Mouse (Mus musculus) lung, postnatal 0 days (tissue): Measurements from ENCODE around the gene Mob3c. TPM values are rescaled to one million over a fixed set of nuclear protein-coding genes. Genes with fewer than 3 reads are reported as not detected.
A peak's percentile ranks its signal among the peaks of the same experiment; 100 is the strongest.

ENCODE experiments used
- ATAC-seq: fragments of 200-750 bp; cut with Nextera tagmentation; 2 replicates; pipeline ENCODE4 v1.8.0; 2017; ENCODE audit warnings: moderate library complexity
- DNase-seq: peaks from one replicate; pipeline ENCODE4 v3.0.0-alpha.2; 2016; ENCODE audit warnings: low spot score
- H3K27ac ChIP-seq: fragments of 300-500 bp; sonication (generic); 2 replicates; pipeline ENCODE4 v1.5.1; 2014; ENCODE audit warnings: antibody characterized with exemption, mild to moderate bottlenecking, low read length, mixed read lengths
- H3K27me3 ChIP-seq: fragments of 300-500 bp; sonication (generic); replicated peaks from 2 replicates; pipeline ENCODE4 v1.6.1; 2014; ENCODE audit warnings: low read length, mixed read lengths; ENCODE audit not compliant: insufficient read depth
- H3K36me3 ChIP-seq: fragments of 300-500 bp; sonication (generic); 2 replicates; pipeline ENCODE4 v1.6.1; 2014; ENCODE audit warnings: low read length, mixed read lengths; ENCODE audit not compliant: insufficient read depth
- H3K4me1 ChIP-seq: fragments of 300-500 bp; sonication (generic); 2 replicates; pipeline ENCODE4 v1.6.1; 2014; ENCODE audit warnings: antibody characterized with exemption, low read depth, low read length, mixed read lengths; ENCODE audit not compliant: insufficient read depth
- H3K4me2 ChIP-seq: fragments of 300-500 bp; sonication (generic); replicated peaks from 2 replicates; pipeline ENCODE4 v1.6.1; 2014; ENCODE audit warnings: low read depth, mild to moderate bottlenecking, low read length, moderate library complexity, mixed read lengths
- H3K4me3 ChIP-seq: fragments of 300-500 bp; sonication (generic); 2 replicates; pipeline ENCODE4 v1.5.1; 2014; ENCODE audit warnings: low read depth, low read length
- H3K9ac ChIP-seq: fragments of 300-500 bp; sonication (generic); replicated peaks from 2 replicates; pipeline ENCODE4 v1.6.1; 2014; ENCODE audit warnings: low read depth, mild to moderate bottlenecking
- H3K9me3 ChIP-seq: fragments of 300-500 bp; sonication (generic); 2 replicates; pipeline ENCODE4 v1.6.1; 2016; ENCODE audit warnings: low read length, mixed read lengths
- CTCF ChIP-seq: IDR thresholded peaks from 2 replicates; pipeline ENCODE4 v1.5.1; 2016; ENCODE audit warnings: antibody characterized with exemption, mild to moderate bottlenecking
- EP300 ChIP-seq: IDR thresholded peaks from 2 replicates; pipeline ENCODE4 v1.6.1; 2016; ENCODE audit warnings: antibody characterized with exemption, mild to moderate bottlenecking, control low read depth
- WGBS: fragments of 180-500 bp; shearing (Covaris S2); extraction: QIAGEN DNeasy Blood & Tissue Kit; methylation state at CpG from one replicate; pipeline ENCODE4 v1.1.7; 2014; 5-methylcytosine and 5-hydroxymethylcytosine counted together
- polyA plus RNA-seq: library from polyadenylated mRNA; unstranded; fragments of >200 nt; fragmentation: Nextera tagmentation; extraction: Ambion mirVana; gene quantifications from 2 replicates; pipeline ENCODE4 v1.2.1, GENCODE M21; 2015

Gene Mob3c
- polyA plus RNA-seq, 1 experiment from 2014 or later, result 14.8 TPM

GRCm38 (mm10) chr4:115838696-115839641 lies 11.1 kb downstream of the Mob3c start, which contains the start of gene Mknk1:
TSS of gene Mknk1 (plus strand) at chr4:115839198.
- 1% methylated on average over 51 of the region's 51 CpGs for WGBS
- H3K4me2 ChIP-seq, result peak within 1 kb of the TSS; percentile 83
- ATAC-seq (peak; percentile 98), DNase-seq (peak; percentile 98)
- TF ChIP-seq EP300 (no peak), CTCF (peak; percentile 43)
- peak within 1 kb of the TSS; percentile 75 for H3K9ac ChIP-seq
- H3K27ac ChIP-seq, result peak within 1 kb of the TSS; percentile 81
- 0 out of 2 replicates have a peak, but pooled peaks cover 2% of the 10 kb centered on the region for H3K36me3 ChIP-seq
- no peaks in the 10 kb centered on the region for H3K27me3 ChIP-seq
- H3K4me1 ChIP-seq, result peaks cover 8% of the 10 kb centered on the region; the same call in 1 of the 2 replicates
- H3K9me3 ChIP-seq, result no peaks in the 10 kb centered on the region
- H3K4me3 ChIP-seq, result peak within 1 kb of the TSS; percentile 75

GRCm38 (mm10) chr4:115839956-115840355 lies 12.1 kb downstream of the Mob3c start:
- WGBS, result 33% methylated on average over 4 of the region's 4 CpGs
- Histone ChIP-seq H3K9ac (0 out of 2 replicates have a peak overlapping the region, but pooled peaks have one; percentile 75), H3K36me3 (no peaks in the 10 kb centered on the region), H3K9me3 (no peaks in the 10 kb centered on the region), H3K27ac (no peak overlapping the region), H3K4me1 (peaks cover 8% of the 10 kb centered on the region; the same call in 1 of the 2 replicates), H3K4me3 (peak overlapping the region; percentile 75), H3K4me2 (peak overlapping the region; percentile 83), H3K27me3 (no peaks in the 10 kb centered on the region)
- ATAC-seq, result no peak
- TF ChIP-seq EP300 (no peak), CTCF (no peak)
- peak; percentile 38 for DNase-seq

- no peak for TF ChIP-seq CTCF
- TF ChIP-seq EP300, result no peak
- no peak for ATAC-seq
- H3K4me2 ChIP-seq, result no peak overlapping the region
- H3K27me3 ChIP-seq, result no peaks in the 10 kb centered on the region
- DNase-seq, result no peak
- 87% methylated on average over 4 of the region's 4 CpGs for WGBS
- H3K36me3 ChIP-seq, result no peaks in the 10 kb centered on the region
- no peak overlapping the region for H3K27ac ChIP-seq
- H3K4me3 ChIP-seq, result no peak overlapping the region
- H3K4me1 ChIP-seq, result peaks cover 8% of the 10 kb centered on the region; the same call in 1 of the 2 replicates
- H3K9ac ChIP-seq, result no peak overlapping the region
- H3K9me3 ChIP-seq, result no peaks in the 10 kb centered on the region
Measured at GRCm38 (mm10) chr4:115840842-115841241, 12.9 kb downstream of the Mob3c start.

DNA sequence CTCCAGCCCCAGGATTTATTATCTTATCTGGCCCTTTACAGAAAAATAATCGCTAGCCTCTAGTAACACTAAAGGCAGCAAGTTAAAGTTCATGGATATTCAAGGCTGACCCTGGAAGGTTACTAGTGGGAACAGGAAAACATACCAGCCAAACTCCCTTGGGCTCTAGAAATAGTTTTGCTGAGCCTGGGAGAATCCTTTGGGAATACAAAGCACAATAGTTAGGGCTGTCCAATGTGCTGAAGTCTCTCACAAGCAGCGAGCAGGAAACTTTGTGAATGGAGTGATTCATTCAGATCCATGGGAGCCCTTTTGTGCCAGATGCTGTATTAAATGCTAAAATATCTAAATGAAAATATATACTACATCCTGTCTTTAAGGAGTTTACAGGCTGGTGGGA lies 18.8 kb downstream of the Mob3c start:
- H3K27me3 ChIP-seq, result no peaks in the 10 kb centered on the region
- H3K4me1 ChIP-seq, result no peaks in the 10 kb centered on the region
- ATAC-seq (no peak), DNase-seq (no peak)
- no peak for TF ChIP-seq EP300
- no peak for TF ChIP-seq CTCF
- no peak overlapping the region for H3K4me2 ChIP-seq
- H3K36me3 ChIP-seq, result peaks cover 15% of the 10 kb centered on the region; the same call in 1 of the 2 replicates
- 48% methylated on average over 2 of the region's 2 CpGs for WGBS
- no peak overlapping the region for H3K9ac ChIP-seq
- H3K27ac ChIP-seq, result no peak overlapping the region
- H3K4me3 ChIP-seq, result no peak overlapping the region
- H3K9me3 ChIP-seq, result no peaks in the 10 kb centered on the region

DNA sequence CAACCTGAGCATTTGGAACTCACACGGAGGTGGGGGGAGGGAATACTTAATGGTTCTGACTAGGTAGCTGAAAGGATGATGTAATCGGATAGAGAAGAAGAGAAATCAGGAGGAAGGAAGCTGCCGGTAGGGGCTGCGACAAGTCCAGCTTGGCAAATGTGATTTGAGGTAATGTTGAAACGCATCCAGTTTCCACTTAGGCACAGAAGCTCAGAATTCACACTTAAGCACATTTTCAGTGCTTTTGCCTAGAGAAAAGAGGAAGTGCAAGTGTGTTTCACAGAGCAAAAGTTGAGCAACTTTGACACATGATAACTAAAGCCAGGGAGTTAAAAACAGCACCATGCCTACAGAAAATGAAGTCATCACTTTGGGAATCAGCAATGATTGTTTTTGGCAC lies 19.5 kb downstream of the Mob3c start:
- Histone ChIP-seq H3K4me2 (no peak overlapping the region), H3K4me3 (no peak overlapping the region), H3K36me3 (peaks cover 15% of the 10 kb centered on the region; the same call in 1 of the 2 replicates), H3K9me3 (no peaks in the 10 kb centered on the region), H3K4me1 (no peaks in the 10 kb centered on the region), H3K27me3 (no peaks in the 10 kb centered on the region), H3K27ac (0 out of 2 replicates have a peak overlapping the region, but pooled peaks have one; percentile 27), H3K9ac (no peak overlapping the region)
- TF ChIP-seq EP300 (peak; percentile 11; the same call in 1 of the 2 replicates), CTCF (peak; percentile 27)
- WGBS, result 28% methylated on average over 5 of the region's 5 CpGs
- ATAC-seq, result peak; percentile 62
- peak; percentile 84 for DNase-seq

DNA sequence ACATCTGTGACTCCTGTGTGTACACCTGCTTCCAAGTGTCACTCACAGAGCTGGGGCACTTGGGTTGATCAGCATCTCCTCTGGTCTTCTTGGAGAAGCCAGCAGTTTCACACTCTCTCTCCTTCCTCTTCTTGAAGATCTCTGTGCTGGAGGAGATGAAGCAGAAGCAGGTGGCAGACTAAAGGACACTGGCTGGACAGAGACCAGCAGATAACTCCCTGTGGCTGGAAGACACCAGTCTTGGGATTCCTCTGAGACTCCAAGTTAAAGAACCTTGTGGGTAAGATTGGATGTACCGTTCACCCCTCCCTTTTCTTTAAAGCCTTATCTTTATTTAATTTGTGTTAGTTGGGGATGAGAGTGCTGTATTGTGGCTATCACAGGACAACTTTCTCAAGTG lies 20.2 kb downstream of the Mob3c start:
- no peak for DNase-seq
- Histone ChIP-seq H3K4me1 (no peaks in the 10 kb centered on the region), H3K27ac (peak overlapping the region; percentile 27; the same call in 1 of the 2 replicates), H3K4me3 (no peak overlapping the region), H3K4me2 (no peak overlapping the region), H3K9ac (no peak overlapping the region), H3K27me3 (no peaks in the 10 kb centered on the region), H3K36me3 (peaks cover 15% of the 10 kb centered on the region; the same call in 1 of the 2 replicates), H3K9me3 (no peaks in the 10 kb centered on the region)
- no peak for TF ChIP-seq EP300
- no peak for TF ChIP-seq CTCF
- 88% methylated on average over 1 of the region's 1 CpGs for WGBS
- ATAC-seq, result no peak
